ENCODE assay signal across 20 mouse cellular contexts in genomic region chr6:50393960-50394359, GRCm38 (mm10).
DNase-seq lines count a peak whose midpoint lies in the region; ATAC-seq and TF ChIP-seq lines count a peak whose summit lies in the region.
"Had no signal": no experiment of that assay in that cellular context is flagged by ENCODE, and none has a peak within 500 bp of the region (broad histone marks: within the 10 kb centered on the region; RNA-seq: fewer than 3 reads in every experiment).

No protein-coding gene starts in this region.

- ATAC-seq in CD4-positive, CD25-positive, alpha-beta regulatory T cell, adult 4 months, result peak; percentile 84
- peak; percentile 85 for ATAC-seq in activated CD4-positive, CD25-positive, alpha-beta regulatory T cell, adult 4 months
- peak; percentile 85 for ATAC-seq in inflammation-experienced regulatory T-cells, adult 6 months
- ATAC-seq in midbrain, embryonic 11.5 days (ENCODE audit: low FRiP score), result no peak
- no peak for ATAC-seq in lung, postnatal 0 days
- ATAC-seq: forebrain, embryonic 13.5 days; forebrain, postnatal 0 days; hindbrain, postnatal 0 days; intestine, postnatal 0 days had no signal

- TF ChIP-seq CTCF in lung, postnatal 0 days (IDR thresholded peaks at IDR 0.05), result no peak

- no peak overlapping the region for H3K4me2 ChIP-seq in midbrain, embryonic 11.5 days
- no peak overlapping the region for H3K4me2 ChIP-seq in lung, postnatal 0 days (replicated peaks; ENCODE audit: low read depth, low read length)
- H3K4me2 ChIP-seq: forebrain, embryonic 13.5 days; heart, embryonic 11.5 days; heart, embryonic 15.5 days; hindbrain, embryonic 13.5 days had no signal

- no peak for TF ChIP-seq EP300 in lung, postnatal 0 days (IDR thresholded peaks at IDR 0.05)

- H3K9ac ChIP-seq in midbrain, embryonic 11.5 days (ENCODE audit: low read length), result no peak overlapping the region
- no peak overlapping the region for H3K9ac ChIP-seq in lung, postnatal 0 days (replicated peaks; ENCODE audit: low read depth)
- H3K9ac ChIP-seq: forebrain, embryonic 13.5 days; forebrain, postnatal 0 days; heart, embryonic 15.5 days; hindbrain, embryonic 13.5 days had no signal

- H3K4me1 ChIP-seq in midbrain, embryonic 11.5 days (ENCODE audit: control insufficient read depth, insufficient read depth, low read length), result no peaks in the 10 kb centered on the region
- no peaks in the 10 kb centered on the region for H3K4me1 ChIP-seq in lung, postnatal 0 days (ENCODE audit: insufficient read depth, low read depth, low read length)
- H3K4me1 ChIP-seq: forebrain, embryonic 13.5 days; hindbrain, embryonic 13.5 days had no signal

- H3K9me3 ChIP-seq in midbrain, embryonic 11.5 days (ENCODE audit: control insufficient read depth, low read length), result no peaks in the 10 kb centered on the region
- no peaks in the 10 kb centered on the region for H3K9me3 ChIP-seq in lung, postnatal 0 days (ENCODE audit: low read length)
- H3K9me3 ChIP-seq: embryonic facial prominence, embryonic 10.5 days; forebrain, embryonic 13.5 days; heart, embryonic 15.5 days; hindbrain, embryonic 13.5 days had no signal

- no peaks in the 10 kb centered on the region for H3K27me3 ChIP-seq in midbrain, embryonic 11.5 days (ENCODE audit: control insufficient read depth, insufficient read depth, low read length)
- H3K27me3 ChIP-seq in lung, postnatal 0 days (replicated peaks; ENCODE audit: insufficient read depth, low read length), result no peaks in the 10 kb centered on the region
- H3K27me3 ChIP-seq: forebrain, embryonic 13.5 days; heart, embryonic 15.5 days; hindbrain, embryonic 13.5 days had no signal

- no peak overlapping the region for H3K4me3 ChIP-seq in midbrain, embryonic 11.5 days (ENCODE audit: low read depth, low read length)
- no peak overlapping the region for H3K4me3 ChIP-seq in lung, postnatal 0 days (ENCODE audit: low read depth, low read length)
- H3K4me3 ChIP-seq: embryonic facial prominence, embryonic 10.5 days; forebrain, embryonic 13.5 days; heart, embryonic 15.5 days; hindbrain, embryonic 13.5 days had no signal

- H3K36me3 ChIP-seq in midbrain, embryonic 11.5 days (ENCODE audit: control insufficient read depth, insufficient read depth, low read length), result no peaks in the 10 kb centered on the region
- H3K36me3 ChIP-seq in lung, postnatal 0 days (ENCODE audit: insufficient read depth, low read length), result no peaks in the 10 kb centered on the region
- H3K36me3 ChIP-seq: embryonic facial prominence, embryonic 10.5 days; heart, embryonic 15.5 days; hindbrain, embryonic 13.5 days had no signal

- no peak overlapping the region for H3K27ac ChIP-seq in midbrain, embryonic 11.5 days (ENCODE audit: low read depth, low read length)
- no peak overlapping the region for H3K27ac ChIP-seq in lung, postnatal 0 days (ENCODE audit: low read length)
- H3K27ac ChIP-seq: embryonic facial prominence, embryonic 10.5 days; forebrain, embryonic 13.5 days; heart, embryonic 15.5 days; hindbrain, embryonic 13.5 days; hindbrain, postnatal 0 days had no signal

- WGBS in midbrain, embryonic 11.5 days, result 94% methylated on average over 8 of the region's 8 CpGs
- WGBS in lung, postnatal 0 days, result 86% methylated on average over 8 of the region's 8 CpGs

- no peak for DNase-seq in heart, adult 9 months (ENCODE audit: low spot score in 2 of 2)
- DNase-seq in midbrain, embryonic 11.5 days (ENCODE audit: low spot score, missing footprints), result no peak
- no peak for DNase-seq in embryo, embryonic 9.5 days (ENCODE audit: extremely low spot score)
- no peak for DNase-seq in lung, postnatal 0 days (ENCODE audit: low spot score)
- DNase-seq: adrenal gland, postnatal 10 days; cerebellum, postnatal 10 days; forebrain, postnatal 0 days; heart, adult 18-20 months; heart, postnatal 14 days; kidney, adult 9 months had no signal

Comparison
In these comparisons a context has a peak if more than half of its experiments do, and no peak if none do; other contexts are left out.
1. ATAC-seq: peak in CD4-positive, CD25-positive, alpha-beta regulatory T cell, adult 4 months (single experiment), activated CD4-positive, CD25-positive, alpha-beta regulatory T cell, adult 4 months (single experiment) and inflammation-experienced regulatory T-cells, adult 6 months (single experiment); none in midbrain, embryonic 11.5 days (single experiment) and lung, postnatal 0 days (single experiment).